In the genomic region with DNA sequence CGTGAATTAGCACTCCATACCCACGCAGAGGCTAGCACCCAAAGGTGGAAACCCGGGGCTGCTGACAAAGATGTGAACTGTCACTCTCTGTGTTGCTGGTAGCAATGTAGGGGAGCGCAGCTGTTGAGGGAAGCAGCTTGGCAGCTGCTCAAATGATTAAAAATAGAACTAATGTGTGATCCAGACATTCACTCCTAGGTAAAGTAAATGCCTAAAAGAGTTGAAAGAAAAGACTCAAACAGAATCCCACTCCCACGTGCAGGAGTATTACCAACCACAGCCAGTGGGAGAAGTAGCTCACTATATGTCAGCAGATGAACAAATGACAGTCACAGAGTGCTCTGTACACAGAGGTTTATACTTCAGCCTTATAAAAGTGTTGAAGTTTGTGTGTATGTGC, we compare ENCODE assay signal across 10 mouse cellular contexts.
DNase-seq lines count a peak whose midpoint lies in the region; ATAC-seq and TF ChIP-seq lines count a peak whose summit lies in the region.
"Had no signal": no experiment of that assay in that cellular context is flagged by ENCODE, and none has a peak within 500 bp of the region (broad histone marks: within the 10 kb centered on the region; RNA-seq: fewer than 3 reads in every experiment).

No protein-coding gene starts in this region.

- no peaks in the 10 kb centered on the region for H3K9me3 ChIP-seq in lung, embryonic 14.5 days (ENCODE audit: low read depth, low read length)

- peak; percentile 8 to 14 for DNase-seq in cerebellum, adult 18-20 months
- DNase-seq in cerebellum, postnatal 36 days: no peak
- DNase-seq in lung, embryonic 14.5 days: peak; percentile 15
- DNase-seq in lung, postnatal 10 days: no peak
- peak; percentile 57 to 61 for DNase-seq in heart, postnatal 10 days
- peak; percentile 23 for DNase-seq in thymus, postnatal 0 days (ENCODE audit: low spot score)
- no peak for DNase-seq in spleen, adult 12 weeks (ENCODE audit: low spot score)
- DNase-seq in gastrocnemius, postnatal 14 days: no peak
- DNase-seq: kidney, adult 18-20 months had no signal

- no peak overlapping the region for H3K4me2 ChIP-seq in lung, embryonic 14.5 days

- H3K4me1 ChIP-seq in lung, embryonic 14.5 days (ENCODE audit: insufficient read depth): no peaks in the 10 kb centered on the region

- no peak for TF ChIP-seq CTCF in lung, embryonic 14.5 days (IDR thresholded peaks at IDR 0.05; ENCODE audit: low read depth)

- H3K36me3 ChIP-seq in lung, embryonic 14.5 days (ENCODE audit: insufficient read depth): no peaks in the 10 kb centered on the region

- no peak overlapping the region for H3K27ac ChIP-seq in lung, embryonic 14.5 days (ENCODE audit: low read depth)

- intact Hi-C loops in heart, postnatal 10 days (cut with DNase I): no loop called here
- intact Hi-C loops in gastrocnemius, postnatal 14 days (cut with DNase I; ENCODE audit: low total_unique reads): no loop called here

- no peaks in the 10 kb centered on the region for H3K27me3 ChIP-seq in lung, embryonic 14.5 days (ENCODE audit: insufficient read depth, low read length)
- H3K27me3 ChIP-seq: Patski had no signal

- no peak overlapping the region for H3K9ac ChIP-seq in lung, embryonic 14.5 days

- H3K4me3 ChIP-seq in lung, embryonic 14.5 days (ENCODE audit: low read depth, low read length): no peak overlapping the region

- no peak for ATAC-seq in lung, embryonic 14.5 days (ENCODE audit: insufficient read depth)
- ATAC-seq: Patski had no signal

- 58% methylated on average over 5 of the region's 5 CpGs for WGBS in lung, embryonic 14.5 days

Comparison
In these comparisons a context has a peak if more than half of its experiments do, and no peak if none do; other contexts are left out.
1. DNase-seq: peak in cerebellum, adult 18-20 months (2 of 2), lung, embryonic 14.5 days (single experiment), heart, postnatal 10 days (2 of 2) and thymus, postnatal 0 days (single experiment); none in cerebellum, postnatal 36 days (0 of 2), lung, postnatal 10 days (single experiment), spleen, adult 12 weeks (single experiment) and gastrocnemius, postnatal 14 days (single experiment).